Mouse (Mus musculus): ENCODE results near the gene Il1f8. TPM values are rescaled to one million over a fixed set of nuclear protein-coding genes. Genes with fewer than 3 reads are reported as not detected.
"Not testable (repeated sequence)": the region's sequence is repeated elsewhere in the genome, so short reads cannot be mapped to it uniquely, and the experiment has no call there.

Gene Il1f8
- not detected in 2 replicates for polyA plus RNA-seq (2012; rRNA removed)

DNA sequence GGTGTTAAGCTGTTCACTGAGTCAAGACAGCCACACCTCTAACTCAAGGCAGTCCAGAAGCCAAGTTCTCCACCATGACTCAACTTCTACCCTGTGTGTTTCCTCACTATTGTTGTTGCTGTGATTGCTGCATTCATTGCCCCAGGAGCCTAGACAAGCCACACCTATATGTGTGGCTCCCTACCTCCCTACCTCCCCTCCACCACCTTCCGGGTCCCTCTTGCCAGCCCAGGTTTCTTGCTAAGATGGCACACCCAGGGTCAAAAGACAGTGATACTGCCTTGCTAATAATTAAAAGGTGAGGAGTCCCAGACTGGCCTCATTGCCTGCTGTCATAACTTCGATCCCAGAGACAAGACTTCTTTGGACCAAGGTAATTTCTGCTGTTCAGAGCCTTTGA, at the start of gene Il1f8:
TSS of gene Il1f8 (plus strand) at position 301 of the 400 bp plus-strand sequence.
- TF ChIP-seq CTCF (IDR thresholded peaks at IDR 0.05; ENCODE audit: borderline replicate concordance, insufficient read depth, low read depth, low read length) (no peak), POLR2A (IDR thresholded peaks at IDR 0.05; ENCODE audit: borderline replicate concordance, insufficient read depth, low read length) (no peak)
- no peak for DNase-seq

DNA sequence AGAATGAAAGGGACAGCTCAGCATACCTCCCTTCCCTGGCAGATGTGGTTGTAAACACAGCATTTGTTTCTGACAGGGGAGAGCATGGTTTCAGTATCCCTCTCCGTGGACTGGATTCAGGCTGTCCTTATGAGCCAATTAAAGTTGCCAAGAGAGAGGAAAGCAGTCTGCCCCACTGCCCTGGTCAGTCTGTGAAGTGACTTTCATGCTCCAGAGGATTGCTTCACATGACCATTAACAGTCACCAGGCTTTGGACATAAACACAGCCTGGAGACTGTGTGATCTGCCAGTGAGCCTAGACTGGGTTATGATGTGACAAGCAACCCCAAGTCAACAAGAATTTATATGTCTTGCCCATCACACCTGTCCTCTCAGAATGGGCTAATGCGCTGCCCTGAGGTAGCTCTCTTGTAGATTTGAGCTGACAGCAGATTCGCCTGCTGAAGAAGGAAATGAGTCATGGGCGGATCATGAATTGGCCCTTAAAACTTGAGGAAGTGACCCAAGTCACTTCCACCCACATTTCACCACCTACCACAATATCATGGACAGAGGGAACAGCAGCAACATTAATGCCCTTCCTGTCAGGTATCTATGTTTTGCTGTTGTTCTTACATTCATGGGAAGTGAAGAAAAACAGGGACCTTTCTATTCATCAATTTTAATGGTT, 49.2 kb upstream of the Il1f8 start:
- 71% methylated on average over 4 of the region's 4 CpGs for WGBS
- DNase-seq, result no peak
- Histone ChIP-seq H3K27ac (ENCODE audit: insufficient read depth, low read length) (no peak overlapping the region), H3K4me1 (ENCODE audit: control insufficient read depth, insufficient read depth, low read length) (no peaks in the 10 kb centered on the region), H3K4me3 (replicated peaks; ENCODE audit: insufficient read depth, low read depth, low read length) (no peak overlapping the region), H3K27me3 (ENCODE audit: control insufficient read depth, insufficient read depth, low read length) (no peaks in the 10 kb centered on the region)
- TF ChIP-seq POLR2A (IDR thresholded peaks at IDR 0.05; ENCODE audit: borderline replicate concordance, insufficient read depth, low read length), result no peak
- TF ChIP-seq CTCF (IDR thresholded peaks at IDR 0.05; ENCODE audit: borderline replicate concordance, insufficient read depth, low read depth, low read length), result no peak

More for the DNA sequence above, at the start of gene Il1f8:
- no peaks in the 10 kb centered on the region for H3K4me1 ChIP-seq (ENCODE audit: control insufficient read depth, insufficient read depth, low read length)
- H3K27me3 ChIP-seq (ENCODE audit: control insufficient read depth, insufficient read depth, low read length), result no peaks in the 10 kb centered on the region
- 79% methylated on average over 2 of the region's 2 CpGs for WGBS
- no peak within 1 kb of the TSS for H3K27ac ChIP-seq (ENCODE audit: insufficient read depth, low read length)
- H3K4me3 ChIP-seq (replicated peaks; ENCODE audit: insufficient read depth, low read depth, low read length), result no peak within 1 kb of the TSS

DNA sequence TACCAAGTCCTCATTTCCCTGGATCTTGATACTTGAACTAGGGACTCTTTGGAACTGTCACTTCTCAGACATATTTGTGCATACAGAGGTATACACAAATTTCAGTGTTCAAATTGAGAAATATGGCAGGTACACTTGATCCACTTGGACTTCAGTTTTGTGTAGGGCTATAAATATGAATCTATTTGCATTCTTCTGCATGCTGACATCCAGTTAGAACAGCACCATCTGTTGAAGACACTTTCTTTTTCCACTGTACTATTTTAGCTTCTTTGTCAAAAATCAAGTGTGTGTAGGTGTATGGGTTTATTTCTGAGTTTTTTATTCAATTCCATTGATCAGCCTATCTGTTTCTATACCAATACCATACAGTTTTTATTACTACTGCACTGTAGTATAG, 43.9 kb upstream of the Il1f8 start:
- no peaks in the 10 kb centered on the region for H3K27me3 ChIP-seq (ENCODE audit: control insufficient read depth, insufficient read depth, low read length)

DNA sequence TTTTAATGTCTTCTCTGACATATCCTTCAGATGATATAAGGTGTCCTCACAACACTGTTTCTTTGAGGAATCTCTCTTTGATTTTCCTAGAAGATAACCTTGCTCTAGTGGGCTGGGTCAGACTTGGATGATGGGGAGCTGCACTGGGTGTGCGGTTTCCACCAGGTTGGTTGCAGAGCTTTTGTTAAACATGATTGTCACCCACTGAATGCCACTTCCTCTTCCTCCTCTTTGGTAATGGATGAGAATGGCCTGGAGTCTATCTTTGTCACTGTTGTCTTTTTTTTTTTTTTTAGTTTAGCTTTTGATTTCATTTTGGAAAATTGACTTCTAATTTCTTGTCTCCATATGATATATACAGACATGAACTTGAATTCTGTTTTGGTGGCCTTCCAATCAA, 18.6 kb upstream of the Il1f8 start:
- no peak overlapping the region for H3K4me3 ChIP-seq (replicated peaks; ENCODE audit: insufficient read depth, low read depth, low read length)
- no peaks in the 10 kb centered on the region for H3K27me3 ChIP-seq (ENCODE audit: control insufficient read depth, insufficient read depth, low read length)
- no peak overlapping the region for H3K27ac ChIP-seq (ENCODE audit: insufficient read depth, low read length)
- no peak for TF ChIP-seq POLR2A (IDR thresholded peaks at IDR 0.05; ENCODE audit: borderline replicate concordance, insufficient read depth, low read length)
- TF ChIP-seq CTCF (IDR thresholded peaks at IDR 0.05; ENCODE audit: borderline replicate concordance, insufficient read depth, low read depth, low read length), result no peak
- no peak for DNase-seq
- WGBS, result 86% methylated on average over 1 of the region's 1 CpGs
- H3K4me1 ChIP-seq (ENCODE audit: control insufficient read depth, insufficient read depth, low read length), result no peaks in the 10 kb centered on the region

More for the DNA sequence above, 43.9 kb upstream of the Il1f8 start:
- Histone ChIP-seq H3K27ac (ENCODE audit: insufficient read depth, low read length) (no peak overlapping the region), H3K4me3 (replicated peaks; ENCODE audit: insufficient read depth, low read depth, low read length) (no peak overlapping the region), H3K4me1 (ENCODE audit: control insufficient read depth, insufficient read depth, low read length) (no peaks in the 10 kb centered on the region)
- TF ChIP-seq POLR2A (IDR thresholded peaks at IDR 0.05; ENCODE audit: borderline replicate concordance, insufficient read depth, low read length), result no peak
- DNase-seq, result no peak

DNA sequence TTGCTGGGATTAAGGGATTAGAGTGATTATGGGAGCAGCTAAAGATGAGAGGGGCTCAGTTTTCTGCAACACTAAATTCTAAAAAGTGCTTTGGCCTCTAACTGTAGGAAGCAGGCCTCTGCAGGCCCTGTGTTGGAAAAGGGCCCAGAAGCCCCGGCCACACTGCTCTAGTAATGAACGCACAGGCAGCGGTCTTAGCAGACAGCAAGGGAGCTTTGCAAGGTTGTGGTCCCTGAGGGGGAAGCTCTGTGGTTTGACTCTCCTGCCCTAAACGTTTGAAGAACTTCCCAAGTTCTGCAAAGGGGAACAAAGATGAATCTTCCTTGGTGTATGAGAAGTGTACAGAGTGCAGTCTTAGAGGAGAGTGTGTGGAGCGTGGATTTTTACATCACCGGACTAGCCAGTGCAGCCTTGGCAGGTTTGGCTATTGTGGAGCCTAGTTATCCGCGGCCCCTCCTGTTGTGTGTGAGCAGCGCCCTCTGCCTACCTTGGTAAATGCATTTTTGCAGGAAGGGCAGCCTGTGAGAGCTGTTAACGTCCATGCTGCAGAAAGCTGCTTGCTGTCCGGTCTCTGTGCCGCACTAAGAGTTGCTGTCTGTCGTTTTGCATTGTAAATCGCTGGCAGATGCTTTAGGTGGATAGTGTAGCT, 28.8 kb downstream of the Il1f8 start:
- not testable (repeated sequence) for H3K4me3 ChIP-seq (replicated peaks; ENCODE audit: insufficient read depth, low read depth, low read length); H3K27me3 ChIP-seq (ENCODE audit: control insufficient read depth, insufficient read depth, low read length); H3K27ac ChIP-seq (ENCODE audit: insufficient read depth, low read length); H3K4me1 ChIP-seq (ENCODE audit: control insufficient read depth, insufficient read depth, low read length)
- WGBS, result 4% methylated on average over 14 of the region's 14 CpGs
- 0 out of 2 replicates have a peak, but pooled peaks have one; percentile 12 for TF ChIP-seq CTCF (IDR thresholded peaks at IDR 0.05; ENCODE audit: borderline replicate concordance, insufficient read depth, low read depth, low read length)
- DNase-seq, result peak; percentile 5 to 13

DNA sequence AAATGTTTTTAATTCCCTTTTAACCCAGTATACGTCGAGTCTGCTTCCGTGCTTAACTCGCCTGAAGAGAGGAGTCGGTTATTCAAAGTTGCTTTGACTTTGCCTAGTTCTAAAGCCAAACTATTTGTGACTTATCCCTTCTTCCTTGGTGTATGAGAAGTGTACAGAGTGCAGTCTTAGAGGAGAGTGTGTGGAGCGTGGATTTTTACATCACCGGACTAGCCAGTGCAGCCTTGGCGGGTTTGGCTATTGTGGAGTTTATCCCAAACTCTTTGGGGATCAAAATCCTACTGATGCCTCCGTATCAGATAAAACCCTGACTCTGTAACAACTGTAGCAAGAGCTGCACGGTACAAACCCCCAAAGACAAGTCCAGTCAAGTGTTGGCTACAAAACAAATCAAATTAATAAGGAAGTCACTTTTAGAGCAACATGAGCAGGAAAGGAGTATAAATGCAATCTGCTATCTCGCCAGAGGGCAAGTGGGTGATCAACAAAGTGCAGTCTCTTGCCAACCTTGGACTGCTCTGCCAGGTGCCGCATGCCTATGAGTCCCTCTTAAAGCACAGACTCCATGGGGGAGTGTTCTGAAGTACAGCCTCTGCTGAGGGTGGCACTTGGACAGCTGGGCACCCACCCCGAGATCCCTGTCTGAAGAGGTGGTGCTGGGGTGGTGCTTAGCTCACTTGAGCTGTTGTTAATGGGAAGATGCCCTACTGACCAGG, 29.6 kb downstream of the Il1f8 start:
- peak in 1 of 2 experiments; percentile 2 for DNase-seq
- H3K4me1 ChIP-seq (ENCODE audit: control insufficient read depth, insufficient read depth, low read length); H3K27ac ChIP-seq (ENCODE audit: insufficient read depth, low read length); H3K4me3 ChIP-seq (replicated peaks; ENCODE audit: insufficient read depth, low read depth, low read length); H3K27me3 ChIP-seq (ENCODE audit: control insufficient read depth, insufficient read depth, low read length): not testable (repeated sequence)
- 29% methylated on average over 13 of the region's 13 CpGs for WGBS

DNA sequence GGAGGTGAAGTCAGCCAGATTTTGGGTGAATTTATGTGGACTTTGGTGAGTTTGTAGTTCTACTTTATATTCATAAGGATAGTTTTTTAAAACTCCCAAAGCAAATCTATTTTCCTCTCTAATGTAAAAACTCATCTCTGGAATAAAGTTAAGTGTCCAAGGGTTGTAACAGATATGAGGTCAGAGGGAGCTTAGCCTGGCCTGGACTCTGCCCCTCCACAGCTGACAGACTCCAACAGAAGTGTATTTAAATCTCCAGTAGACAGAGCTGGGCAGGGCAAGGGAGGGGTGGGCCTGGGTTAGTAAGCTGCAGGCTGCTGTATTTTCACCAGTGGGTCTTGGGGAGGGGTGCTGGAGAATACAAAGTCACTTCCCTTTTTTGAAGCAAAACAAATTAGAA, 31.1 kb downstream of the Il1f8 start:
- not testable (repeated sequence) for H3K4me1 ChIP-seq (ENCODE audit: control insufficient read depth, insufficient read depth, low read length); H3K27ac ChIP-seq (ENCODE audit: insufficient read depth, low read length); DNase-seq; H3K27me3 ChIP-seq (ENCODE audit: control insufficient read depth, insufficient read depth, low read length); H3K4me3 ChIP-seq (replicated peaks; ENCODE audit: insufficient read depth, low read depth, low read length)

DNA sequence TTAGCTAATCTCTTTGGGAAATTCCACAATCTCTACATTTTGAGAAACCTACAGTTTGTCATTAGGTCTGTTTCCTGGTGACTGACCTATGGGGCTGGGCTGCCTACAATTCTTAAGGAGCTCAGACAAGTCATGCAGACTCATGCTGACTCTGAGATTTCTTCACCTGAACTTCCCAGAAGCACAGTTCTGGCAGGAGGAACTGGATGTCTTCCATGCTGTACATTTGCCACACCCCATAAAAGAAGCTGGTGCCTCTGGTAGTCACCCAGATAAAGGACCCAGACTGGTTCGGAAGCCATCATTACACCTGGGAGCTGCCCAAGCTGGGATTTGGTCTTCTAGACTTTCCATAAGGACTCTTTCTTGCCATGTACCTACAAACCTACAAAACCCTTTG, 33.2 kb downstream of the Il1f8 start, which contains the start of gene Il1f9:
TSS of gene Il1f9 (plus strand) at position 301 of the 400 bp plus-strand sequence.
- no peaks in the 10 kb centered on the region for H3K4me1 ChIP-seq (ENCODE audit: control insufficient read depth, insufficient read depth, low read length)
- no peaks in the 10 kb centered on the region for H3K27me3 ChIP-seq (ENCODE audit: control insufficient read depth, insufficient read depth, low read length)
- no peak within 1 kb of the TSS for H3K27ac ChIP-seq (ENCODE audit: insufficient read depth, low read length)
- no peak for DNase-seq
- H3K4me3 ChIP-seq (replicated peaks; ENCODE audit: insufficient read depth, low read depth, low read length), result no peak within 1 kb of the TSS
- 94% methylated on average over 1 of the region's 1 CpGs for WGBS
- TF ChIP-seq CTCF (IDR thresholded peaks at IDR 0.05; ENCODE audit: borderline replicate concordance, insufficient read depth, low read depth, low read length) (no peak), POLR2A (IDR thresholded peaks at IDR 0.05; ENCODE audit: borderline replicate concordance, insufficient read depth, low read length) (no peak)
